Comparison of ENCODE assay signal across 16 mouse cellular contexts in genomic region chr2:48477336-48477735, GRCm38 (mm10).
"Had no signal": no experiment of that assay in that cellular context is flagged by ENCODE, and none has a peak within 500 bp of the region (broad histone marks: within the 10 kb centered on the region; RNA-seq: fewer than 3 reads in every experiment).

No protein-coding gene starts in this region.

- H3K9me3 ChIP-seq: intestine, embryonic 15.5 days; limb, embryonic 10.5 days; liver, embryonic 12.5 days; neural tube, embryonic 12.5 days; stomach, embryonic 15.5 days had no signal

- H3K36me3 ChIP-seq: intestine, embryonic 15.5 days; limb, embryonic 10.5 days; liver, embryonic 12.5 days; neural tube, embryonic 12.5 days; stomach, embryonic 15.5 days had no signal

- DNase-seq: kidney, adult 18-20 months; kidney, postnatal 10 days; kidney, postnatal 4 days; lung, embryonic 14.5 days; lung, postnatal 10 days; lung, postnatal 4 days; right cerebral cortex, postnatal 4 days; thymus, adult 2 months; thymus, postnatal 25 days had no signal

- H3K4me1 ChIP-seq: liver, embryonic 12.5 days; stomach, embryonic 15.5 days had no signal

- H3K9ac ChIP-seq: intestine, embryonic 15.5 days; liver, embryonic 12.5 days; lung, embryonic 14.5 days; neural tube, embryonic 12.5 days; stomach, embryonic 15.5 days had no signal

- H3K4me3 ChIP-seq: intestine, embryonic 15.5 days; layer of hippocampus, adult 2 months; limb, embryonic 10.5 days; liver, embryonic 12.5 days; myocyte; neural tube, embryonic 12.5 days; stomach, embryonic 15.5 days had no signal

- H3K27ac ChIP-seq: intestine, embryonic 15.5 days; layer of hippocampus, adult 2 months; limb, embryonic 10.5 days; liver, embryonic 12.5 days; neural tube, embryonic 12.5 days; stomach, embryonic 15.5 days had no signal

- H3K27me3 ChIP-seq: intestine, embryonic 15.5 days; liver, embryonic 12.5 days; neural tube, embryonic 12.5 days; stomach, embryonic 15.5 days had no signal

- H3K4me2 ChIP-seq: intestine, embryonic 15.5 days; liver, embryonic 12.5 days; lung, embryonic 14.5 days; neural tube, embryonic 12.5 days; stomach, embryonic 15.5 days had no signal

- ATAC-seq: intestine, embryonic 15.5 days; liver, embryonic 12.5 days had no signal
